Mouse (Mus musculus): ENCODE measurements around the gene Msantd2.

Gene Msantd2

DNA sequence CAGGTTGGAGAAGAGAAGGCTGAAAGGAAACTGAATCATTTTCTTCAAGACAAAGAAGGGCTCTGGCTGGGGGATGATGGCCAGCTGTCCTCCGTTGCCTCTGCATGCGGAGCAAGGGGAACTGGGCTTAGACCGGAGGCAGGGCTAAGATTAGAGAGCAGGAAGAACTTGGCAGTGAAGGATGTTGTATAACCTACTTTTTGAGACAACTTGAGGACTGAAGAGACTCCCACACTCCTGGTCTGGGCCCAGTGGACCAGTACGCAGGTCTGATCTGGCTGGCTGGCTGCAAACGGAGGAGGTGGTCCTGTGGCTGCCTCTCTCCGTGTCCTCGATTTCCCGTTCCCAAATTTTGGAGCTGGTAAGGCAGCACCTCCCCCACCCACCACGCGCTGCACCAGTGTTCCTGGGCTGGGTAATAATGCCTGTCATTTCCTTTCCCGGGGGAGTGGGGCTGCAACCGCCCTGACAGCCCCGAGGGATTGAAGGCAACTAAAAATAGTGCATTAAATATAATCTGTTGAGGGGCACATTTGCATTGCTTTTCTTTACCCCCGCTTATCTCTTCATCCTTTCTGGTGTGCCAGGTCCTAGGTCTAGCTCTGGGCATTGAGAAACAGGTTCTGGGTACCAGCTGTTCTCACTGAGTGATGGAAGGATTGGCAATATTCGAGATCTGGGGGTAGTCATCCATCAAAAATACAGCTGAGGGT is 78.9 kb downstream of the Msantd2 start:
- no peak for DNase-seq (ENCODE audit: low read depth in 1 of 2, low spot score in 2 of 2)

DNA sequence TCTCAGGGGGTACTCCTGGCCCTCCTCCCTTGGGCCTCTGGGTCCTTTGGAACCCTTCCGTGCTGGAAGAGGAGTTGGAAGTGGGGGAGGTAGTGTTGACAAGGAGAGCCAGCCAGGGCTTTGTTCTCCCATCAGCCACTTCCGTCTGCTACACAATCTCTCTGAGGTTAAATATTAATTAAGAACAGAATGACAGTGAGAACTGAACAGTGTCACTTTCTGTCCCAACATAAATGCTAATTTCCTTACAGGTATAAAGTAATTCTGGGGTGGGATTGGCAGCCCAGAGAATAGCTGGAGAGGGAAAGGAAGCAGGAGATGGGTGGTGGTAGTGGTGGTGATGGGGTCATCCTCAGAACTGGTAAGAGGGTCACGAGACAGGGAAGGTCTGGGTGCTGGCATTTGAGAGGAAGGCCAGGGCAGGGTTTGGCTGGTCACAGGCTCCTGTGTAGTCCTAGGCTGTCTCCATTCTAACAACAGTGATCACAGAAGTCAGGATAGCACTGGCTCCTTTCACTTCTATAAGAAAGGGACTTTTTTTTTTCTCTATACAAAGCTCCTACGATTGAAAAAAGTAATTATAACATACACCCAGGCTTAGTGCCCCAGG is 79.6 kb downstream of the Msantd2 start:
- no peak for DNase-seq (ENCODE audit: low read depth in 1 of 2, low spot score in 2 of 2)

DNA sequence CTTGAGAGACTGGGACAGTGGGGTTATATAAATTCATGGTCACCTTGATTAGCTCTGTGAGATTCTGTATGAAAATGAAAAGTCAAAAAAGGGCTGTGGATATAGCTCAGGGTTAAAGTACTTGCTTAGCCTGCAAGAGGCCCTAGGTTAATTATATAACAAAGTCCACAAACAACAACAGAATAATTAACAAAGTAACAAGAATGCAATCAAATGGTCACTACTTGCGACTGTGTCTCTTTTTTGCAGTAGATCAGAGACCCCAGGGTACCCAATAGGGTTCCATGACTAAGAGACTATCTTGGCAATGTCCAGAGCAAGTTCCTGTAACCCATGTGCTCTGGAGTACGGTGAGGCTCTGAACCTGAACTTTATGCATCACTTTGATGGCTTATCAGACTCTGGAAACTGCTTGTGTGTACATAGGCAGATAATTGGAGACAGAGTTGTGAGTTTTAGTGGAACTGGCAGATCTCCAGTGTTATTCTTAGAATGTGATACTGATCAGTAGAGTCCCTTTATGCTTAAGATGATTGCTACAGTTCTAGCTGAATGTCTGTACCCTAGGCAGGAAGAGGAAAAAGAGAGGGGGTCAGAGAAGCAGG is 80.2 kb downstream of the Msantd2 start:
- DNase-seq (ENCODE audit: low read depth in 1 of 2, low spot score in 2 of 2) = no peak

DNA sequence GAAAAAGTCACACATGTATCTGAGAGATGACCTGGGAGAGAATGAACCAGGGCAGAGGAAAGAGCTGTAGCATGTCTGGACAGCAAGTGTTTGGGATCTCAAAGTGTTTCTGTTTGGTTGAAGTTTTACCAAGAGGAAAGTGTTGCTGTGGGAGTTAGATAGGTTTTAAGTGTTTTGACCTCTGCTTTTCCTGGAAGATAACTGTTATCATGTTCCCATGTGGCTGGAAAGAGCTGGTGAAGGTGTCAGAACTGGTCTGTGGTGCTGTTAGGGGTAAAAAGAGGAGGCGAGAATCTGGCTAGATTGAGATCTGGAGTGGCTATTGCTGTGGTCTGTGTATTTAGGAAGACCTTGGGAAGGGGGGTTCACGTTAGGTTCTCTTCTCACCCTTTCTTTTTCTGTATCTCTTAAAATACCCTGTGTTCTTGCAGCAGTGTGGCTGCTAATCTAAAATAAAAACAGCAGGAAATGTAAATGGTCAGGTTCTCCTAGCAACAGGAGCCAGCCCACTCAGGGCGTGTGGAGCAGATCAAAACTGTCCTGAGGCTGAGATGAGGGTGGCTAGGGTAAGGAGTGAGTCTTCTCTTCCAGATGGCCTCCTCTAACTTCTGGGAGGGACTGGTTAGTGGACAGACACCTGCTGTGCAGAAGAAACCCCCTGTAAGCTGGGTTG is 83.2 kb downstream of the Msantd2 start:
- no peak for DNase-seq (ENCODE audit: low read depth in 1 of 2, low spot score in 2 of 2)
